Mouse (Mus musculus) thymus, adult 2 months (tissue): ENCODE data around the gene Gm15557.

ENCODE experiments used
- CTCF ChIP-seq: fragments of 200-500 bp; IDR thresholded peaks from 2 replicates; pipeline ENCODE4 v1.5.1; 2012; ENCODE audit warnings: mild to moderate bottlenecking, control low read depth, low read length, moderate library complexity, borderline replicate concordance; ENCODE audit not compliant: control insufficient read depth, poor library complexity, insufficient read depth; ENCODE audit errors: extremely low read depth
- POLR2A ChIP-seq: fragments of 200-500 bp; IDR thresholded peaks from 2 replicates; pipeline ENCODE4 v1.6.1; 2012; ENCODE audit warnings: mild to moderate bottlenecking, low read length, control low read depth, moderate library complexity; ENCODE audit not compliant: control insufficient read depth, poor library complexity, insufficient read depth; ENCODE audit errors: extremely low read depth

DNA sequence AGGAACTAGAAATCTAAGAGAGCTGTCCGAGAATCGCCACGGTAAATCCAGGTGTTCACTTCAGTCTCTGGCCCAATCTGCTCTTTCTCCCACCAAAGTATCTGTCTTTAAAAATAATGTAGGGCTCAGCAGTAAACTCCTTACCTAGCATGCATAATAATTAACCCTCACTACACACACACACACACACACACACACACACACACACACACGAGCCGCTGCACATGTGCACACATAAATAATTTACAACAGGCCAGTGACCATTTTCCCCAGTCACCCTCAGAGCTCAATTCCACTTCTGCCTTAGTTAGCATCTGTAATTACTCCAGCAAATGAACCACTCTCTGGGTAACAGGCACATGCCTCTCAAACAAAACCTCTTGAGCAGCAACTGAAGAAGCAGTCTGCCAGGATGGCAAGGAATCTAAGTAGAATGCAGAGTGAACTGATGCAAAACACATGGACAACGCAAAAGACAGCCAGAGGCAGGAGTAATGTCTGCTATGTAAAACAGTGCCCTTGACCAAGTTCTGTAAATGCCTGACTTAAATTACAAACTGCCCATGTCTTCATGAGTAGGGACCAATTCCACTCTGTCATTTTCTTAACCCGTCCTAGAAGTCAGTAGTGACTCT lies 11.7 kb upstream of the Gm15557 start:
- TF ChIP-seq CTCF (no peak), POLR2A (no peak)
